Mouse (Mus musculus) cerebellum, adult 18-20 months (tissue): ENCODE measurements around the gene Orm2.

ENCODE experiments used
- DNase-seq, 2 experiments: peaks; one replicate each; pipeline ENCODE4 v3.0.0; 2021

The Orm2 gene

DNA sequence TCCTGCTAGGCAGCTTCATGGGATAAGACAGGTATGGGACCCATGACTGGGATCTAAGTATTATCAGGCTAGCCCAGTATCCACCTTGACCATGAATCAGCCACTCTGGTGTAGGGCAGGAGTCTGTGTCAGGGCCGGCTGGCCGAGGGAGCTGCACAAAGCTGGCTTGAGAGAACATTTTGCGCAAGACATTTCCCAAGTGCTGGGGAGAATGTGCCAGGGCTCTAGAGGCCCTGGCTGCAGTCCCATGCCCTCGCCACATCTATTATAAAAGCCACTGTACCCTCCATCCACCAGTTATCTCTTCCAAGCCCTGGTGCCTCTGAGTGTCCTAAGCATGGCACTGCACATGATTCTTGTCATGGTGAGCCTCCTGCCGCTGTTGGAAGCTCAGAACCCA is at the start of gene Orm2:
TSS of gene Orm2 (plus strand) at position 300 of the 400 bp plus-strand sequence.
- DNase-seq: no peak

DNA sequence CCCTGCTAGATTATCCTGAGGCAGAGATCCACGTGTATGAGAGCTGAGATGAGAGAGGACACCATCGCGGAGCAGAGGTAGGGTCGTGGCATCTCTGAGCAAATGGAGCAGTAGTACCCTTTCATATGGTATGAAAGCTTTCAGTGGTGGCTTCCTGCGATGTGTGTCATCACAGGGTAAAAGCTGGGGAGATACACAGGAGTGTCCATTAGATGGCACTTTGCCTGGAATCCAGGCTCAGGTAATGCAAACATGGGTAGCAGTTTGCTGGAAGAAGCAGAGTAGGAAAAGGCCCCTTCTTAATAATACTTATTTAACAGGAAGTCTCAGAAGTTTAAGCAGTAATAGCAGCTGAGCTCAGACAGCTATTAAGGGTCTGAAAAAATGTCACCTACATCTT is 48.2 kb upstream of the Orm2 start:
- no peak for DNase-seq

DNA sequence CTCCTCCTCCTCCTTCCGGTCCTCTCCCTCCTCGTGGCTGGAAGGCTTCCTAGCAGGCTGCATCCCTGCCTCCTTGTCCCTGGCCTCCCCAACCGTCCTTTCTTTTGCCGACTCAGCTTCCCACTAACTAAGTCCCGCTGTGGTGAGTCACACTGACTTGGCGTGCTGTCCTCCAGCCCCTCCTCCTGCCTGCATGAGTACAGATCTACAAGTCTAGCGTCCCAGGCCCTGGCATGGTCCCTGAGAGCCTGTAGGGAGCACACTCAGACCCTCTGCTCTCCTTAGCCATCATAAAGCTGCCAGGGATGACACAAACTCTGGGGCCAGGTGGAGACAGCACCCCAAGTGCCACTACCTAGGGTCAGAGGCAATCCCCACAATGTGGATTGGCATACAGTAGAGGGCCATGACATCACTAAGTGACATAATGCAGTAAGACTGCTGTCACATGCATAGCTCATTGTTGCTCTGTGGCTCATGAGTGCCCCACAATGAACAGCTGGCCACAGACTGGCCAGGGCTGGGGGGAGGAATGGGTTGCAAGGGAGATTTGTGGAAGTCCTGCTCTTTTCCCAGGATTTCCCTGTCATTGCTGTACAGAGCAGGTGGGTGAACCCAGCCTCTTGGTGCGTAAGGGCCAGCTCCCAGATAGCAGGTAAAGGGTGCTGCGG is 46.0 kb upstream of the Orm2 start:
- no peak for DNase-seq

DNA sequence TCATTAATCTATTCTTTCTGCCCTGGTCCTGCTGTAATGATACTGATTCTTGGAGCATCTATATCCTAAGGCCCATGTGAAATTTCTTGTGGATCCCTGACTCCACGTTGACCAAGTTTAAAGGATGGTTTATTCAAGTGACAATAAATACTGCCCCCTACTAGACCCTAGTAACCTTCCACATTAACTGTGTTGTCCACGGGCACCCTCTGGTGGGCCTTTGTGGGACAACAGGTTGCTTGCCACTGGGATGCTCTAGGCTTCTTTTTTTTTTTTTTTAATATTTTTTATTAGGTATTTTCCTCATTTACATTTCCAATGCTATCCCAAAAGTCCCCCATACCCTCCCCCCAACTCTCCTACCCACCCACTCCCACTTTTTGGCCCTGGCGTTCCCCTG is 42.7 kb upstream of the Orm2 start:
- peak; percentile 63 to 78 for DNase-seq

DNA sequence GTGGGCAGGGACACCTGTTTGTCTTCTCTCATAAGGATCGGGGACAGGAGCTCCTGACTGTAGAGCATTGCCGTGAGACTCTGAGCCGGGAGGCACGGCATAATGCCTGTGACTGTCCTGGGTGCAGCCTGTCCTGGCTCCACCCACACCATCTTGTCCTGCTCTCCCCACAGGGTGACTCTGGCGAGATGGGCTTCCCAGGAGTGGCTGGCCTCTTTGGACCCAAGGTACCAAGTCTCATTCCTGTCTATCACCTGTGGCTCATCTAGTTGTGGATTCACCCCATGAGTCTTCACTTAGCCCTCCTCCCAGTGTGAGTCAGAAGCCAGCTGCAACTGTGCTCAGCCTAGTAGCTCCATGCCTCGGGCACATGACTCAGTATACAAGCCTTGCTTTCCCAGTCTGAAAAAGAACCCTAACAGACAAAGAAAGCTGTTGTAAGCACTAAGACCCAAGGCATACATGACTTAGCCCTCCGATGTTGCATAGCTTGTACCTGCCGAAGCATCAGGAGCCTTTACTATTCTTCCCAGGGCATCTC is 38.9 kb upstream of the Orm2 start:
- no peak for DNase-seq

DNA sequence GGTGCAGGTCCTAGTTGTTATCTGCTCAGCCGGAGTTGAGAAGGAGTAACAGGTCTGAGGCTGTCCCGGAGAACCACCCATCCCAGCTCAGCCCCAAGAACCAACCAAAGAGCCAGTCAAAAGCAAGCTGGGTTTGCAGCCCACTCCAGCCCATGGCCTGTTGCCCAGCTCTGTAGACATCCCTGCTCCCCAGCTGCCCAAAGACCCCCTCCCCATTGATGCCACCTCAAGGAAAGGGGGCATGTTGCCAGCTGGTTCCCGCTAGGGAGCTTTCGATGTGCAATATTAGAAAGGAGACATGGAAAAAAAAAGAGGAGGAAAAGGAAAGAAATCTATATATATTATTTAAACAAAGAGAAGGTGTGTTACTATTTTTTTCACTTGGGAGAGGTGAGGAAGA is 28.8 kb upstream of the Orm2 start:
- no peak for DNase-seq

DNA sequence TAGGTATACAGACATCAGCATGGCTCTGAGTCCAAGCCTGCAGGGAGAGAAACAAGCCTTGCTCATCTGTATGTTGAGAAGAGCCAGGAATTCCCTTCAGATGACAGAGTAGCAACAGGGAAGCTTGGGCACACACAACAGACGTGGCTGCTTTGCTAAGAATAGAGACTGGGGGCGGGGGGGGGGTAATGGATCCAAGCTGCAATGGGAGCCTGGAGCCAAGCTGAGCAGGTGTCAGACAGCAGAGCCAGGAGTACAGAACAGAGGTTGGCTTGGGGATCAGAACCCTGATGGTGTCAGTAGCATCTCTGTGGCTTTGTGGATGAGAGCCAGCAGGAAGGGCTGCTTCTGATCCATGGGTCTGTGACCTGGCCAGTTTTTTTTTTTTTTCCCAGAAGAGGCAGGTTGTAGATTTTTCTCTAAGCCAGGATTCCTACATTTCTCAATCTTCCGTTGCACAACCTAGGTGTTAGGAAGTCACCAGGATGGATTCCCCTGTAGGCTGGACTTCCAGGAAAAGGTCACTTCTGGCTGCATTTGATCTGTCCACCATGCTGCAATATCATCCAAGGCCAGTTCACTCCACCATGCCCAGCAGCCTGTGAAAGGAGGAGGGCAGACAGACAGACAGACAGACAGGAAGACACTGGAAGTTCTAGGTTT is 23.7 kb upstream of the Orm2 start:
- DNase-seq: no peak

DNA sequence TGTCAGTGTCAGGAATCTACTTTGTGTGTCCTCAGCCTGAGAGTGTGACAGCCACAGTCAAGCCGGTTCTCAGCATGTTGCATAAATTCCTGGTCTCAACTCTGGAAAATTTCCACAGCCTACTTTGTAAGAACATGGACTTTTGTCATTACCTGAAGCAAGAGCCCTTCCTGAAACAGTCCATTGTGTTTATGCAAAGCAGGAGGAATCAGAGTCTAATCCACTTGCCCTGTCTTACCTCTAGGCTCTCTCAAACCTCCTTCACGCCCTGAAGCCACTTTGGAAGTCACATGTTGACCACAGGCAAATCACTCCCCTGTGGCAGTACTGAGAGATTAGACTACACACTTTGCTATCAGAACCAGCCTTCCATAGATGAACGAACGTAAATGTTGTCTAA is 19.8 kb upstream of the Orm2 start:
- DNase-seq: no peak

DNA sequence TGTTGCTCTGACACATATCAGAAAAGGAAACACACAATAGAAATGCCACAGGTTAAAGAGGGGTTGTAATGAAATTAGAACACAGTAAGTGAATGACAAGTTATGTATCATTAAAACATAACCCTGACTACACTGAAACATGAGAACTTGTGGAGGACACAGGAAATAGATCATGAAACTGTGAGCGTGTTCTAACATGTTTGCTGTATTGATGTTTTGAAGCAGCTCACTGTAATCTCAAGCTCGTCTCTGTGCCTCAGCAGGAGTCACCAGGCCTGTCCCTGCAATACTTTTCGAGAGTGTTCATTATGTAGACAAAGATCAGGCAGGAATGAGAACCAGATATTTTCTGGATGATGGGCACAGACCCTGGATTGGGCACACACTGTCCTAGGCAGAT is 18.6 kb upstream of the Orm2 start:
- DNase-seq: no peak

DNA sequence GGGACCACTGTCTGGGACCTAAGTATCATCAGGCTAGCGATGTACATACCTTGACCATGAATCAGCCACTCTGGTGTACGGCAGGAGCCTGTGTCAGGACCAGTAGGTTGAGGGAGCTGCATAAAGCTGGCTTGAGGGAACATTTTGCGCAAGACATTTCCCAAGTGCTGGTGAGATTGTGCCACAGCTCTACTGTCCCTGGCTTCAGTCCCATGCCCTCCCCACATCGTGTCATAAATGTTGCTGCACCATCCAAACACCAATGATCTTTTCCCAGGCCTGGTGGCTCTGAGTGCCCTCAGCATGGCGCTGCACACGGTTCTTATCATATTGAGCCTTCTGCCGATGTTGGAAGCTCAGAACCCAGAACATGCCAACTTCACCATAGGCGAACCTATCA is 18.0 kb upstream of the Orm2 start, which contains the start of gene Orm1:
TSS of gene Orm1 (plus strand) at position 266 of the 400 bp plus-strand sequence.
- no peak for DNase-seq

DNA sequence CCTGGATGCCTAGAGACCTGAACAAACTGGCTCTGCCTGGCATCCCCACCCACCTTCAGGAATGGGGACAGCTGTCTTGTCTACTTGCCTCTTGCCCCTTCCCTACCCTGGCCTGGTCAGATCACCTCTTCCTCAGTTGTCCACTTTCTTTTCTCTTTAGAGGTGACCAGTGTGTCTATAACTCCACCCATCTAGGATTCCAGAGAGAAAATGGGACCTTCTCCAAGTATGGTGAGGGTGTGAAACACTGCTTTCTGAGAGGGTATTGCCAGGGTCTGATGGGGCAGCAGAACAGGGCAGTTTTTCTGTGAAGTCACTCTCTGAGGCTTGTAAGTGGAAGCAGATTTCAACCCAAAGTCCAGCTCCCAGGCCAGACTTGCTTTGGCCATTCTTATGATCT is 17.0 kb upstream of the Orm2 start:
- no peak for DNase-seq

DNA sequence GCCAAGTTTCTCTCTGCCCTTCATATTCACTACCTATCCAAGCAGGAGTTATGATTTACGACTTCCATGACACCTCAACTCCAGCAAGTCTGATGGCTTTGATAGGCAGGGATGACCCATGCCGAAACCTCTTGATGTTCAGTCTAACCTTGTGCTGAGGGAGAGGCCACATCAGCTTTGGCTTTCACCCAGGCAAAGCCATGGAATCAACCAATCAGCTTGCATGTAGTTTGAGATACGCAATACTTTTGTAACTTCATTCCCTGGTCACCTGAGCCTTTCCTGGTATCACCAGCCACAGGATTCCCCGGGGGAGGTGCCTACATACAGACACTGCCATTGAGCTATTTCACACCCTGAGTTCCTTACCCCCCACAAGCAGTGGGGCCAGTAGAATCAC is 15.6 kb upstream of the Orm2 start:
- DNase-seq: no peak

DNA sequence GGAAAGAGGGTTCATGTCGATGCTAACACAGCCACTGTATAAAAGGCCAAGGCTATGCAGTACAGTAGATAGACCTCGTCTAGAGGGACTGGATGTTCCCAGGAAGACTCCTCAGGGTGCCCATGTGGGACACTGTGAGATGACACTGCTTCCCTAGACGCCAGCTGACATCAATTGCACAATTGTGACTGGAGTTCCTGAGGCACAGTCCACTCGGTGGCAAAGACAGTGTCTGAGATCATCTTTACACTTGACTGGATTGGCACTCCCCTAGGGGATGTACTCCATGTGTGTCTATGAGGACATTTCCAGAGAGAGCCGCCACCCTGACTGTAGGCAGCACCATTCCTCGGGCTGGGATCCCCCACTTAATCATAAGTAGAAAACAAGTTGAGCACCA is 13.7 kb upstream of the Orm2 start:
- no peak for DNase-seq

DNA sequence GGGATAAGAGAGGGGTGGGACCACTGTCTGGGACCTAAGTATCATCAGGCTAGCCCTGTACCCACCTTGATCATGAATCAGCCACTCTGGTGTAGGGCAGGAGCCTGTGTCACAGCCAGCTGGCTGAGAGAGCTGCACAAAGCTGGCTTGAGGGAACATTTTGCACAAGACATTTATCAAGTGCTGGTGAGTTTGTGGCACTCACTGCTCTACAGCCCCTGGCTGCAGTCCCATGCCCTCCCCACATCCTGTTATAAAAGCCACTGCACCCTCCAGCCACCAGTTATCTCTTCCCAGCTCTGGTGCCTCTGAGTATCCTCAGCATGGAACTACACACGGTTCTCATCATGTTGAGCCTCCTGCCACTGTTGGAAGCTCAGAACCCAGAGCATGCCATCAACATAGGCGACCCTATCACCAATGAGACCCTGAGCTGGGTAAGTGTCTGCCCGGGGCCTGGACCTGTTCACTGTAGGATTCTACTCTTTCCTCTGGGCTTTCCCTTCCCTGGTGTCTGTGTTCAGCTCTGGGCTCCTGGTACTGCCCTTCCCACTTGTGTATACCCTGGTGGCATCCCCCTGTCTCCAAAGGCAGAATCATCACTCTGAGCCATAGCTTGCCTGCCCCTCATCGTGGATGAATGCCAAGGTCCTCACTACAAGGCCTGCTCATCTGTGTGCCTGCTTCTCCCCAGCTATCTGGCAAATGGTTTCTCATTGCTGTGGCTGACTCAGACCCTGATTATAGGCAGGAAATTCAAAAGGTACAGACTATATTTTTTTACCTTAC is 6.2 kb upstream of the Orm2 start, which contains the start of gene Orm3:
TSS of gene Orm3 (plus strand) at position 286 of the 789 bp plus-strand sequence.
- no peak for DNase-seq

DNA sequence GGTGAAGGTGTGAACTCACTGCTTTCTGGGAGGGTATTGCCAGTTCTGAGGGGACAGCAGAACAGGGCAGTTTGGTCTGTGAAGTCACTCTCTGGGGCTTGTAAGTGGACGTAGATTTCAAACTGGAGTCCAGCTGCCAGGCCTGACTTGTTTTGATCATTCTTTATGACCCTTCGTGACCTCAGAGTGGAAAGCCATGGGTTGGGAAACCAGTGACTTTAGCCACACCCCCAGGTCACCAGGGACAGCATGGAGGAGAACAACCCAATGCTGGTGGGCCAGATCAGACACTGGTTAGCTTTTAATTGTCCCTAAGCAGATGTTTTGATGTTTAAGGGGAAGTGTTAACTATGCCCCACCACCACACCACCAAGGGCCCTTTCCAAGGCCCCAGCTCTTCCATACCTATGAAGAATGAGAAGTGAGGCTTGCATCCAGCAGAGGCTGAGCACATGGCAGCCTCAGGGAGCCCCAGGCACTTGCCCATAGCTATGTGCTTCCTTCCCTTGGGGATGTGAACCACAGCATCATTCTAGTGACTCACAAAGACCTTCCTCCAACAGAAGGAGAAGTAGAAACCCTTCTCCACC is 5.2 kb upstream of the Orm2 start:
- no peak for DNase-seq

DNA sequence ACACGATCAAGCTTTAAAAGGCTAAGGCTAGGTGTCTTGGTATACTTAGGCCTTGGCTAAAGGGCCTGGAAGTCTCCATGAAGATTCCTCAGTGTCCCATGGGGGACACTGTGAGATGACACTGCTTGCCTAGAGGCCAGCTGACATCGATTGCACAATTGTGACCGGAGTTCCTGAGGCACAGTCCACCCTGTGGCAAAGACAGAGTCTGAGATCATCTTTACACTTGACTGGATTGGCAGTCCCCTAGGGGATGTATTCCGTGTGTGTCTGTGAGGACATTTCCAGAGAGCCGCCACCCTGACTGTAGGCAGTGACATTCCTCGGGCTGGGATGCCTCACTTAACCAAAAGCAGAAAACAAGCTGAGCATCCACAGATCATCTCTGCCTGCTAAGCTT is 2.4 kb upstream of the Orm2 start:
- no peak for DNase-seq

DNA sequence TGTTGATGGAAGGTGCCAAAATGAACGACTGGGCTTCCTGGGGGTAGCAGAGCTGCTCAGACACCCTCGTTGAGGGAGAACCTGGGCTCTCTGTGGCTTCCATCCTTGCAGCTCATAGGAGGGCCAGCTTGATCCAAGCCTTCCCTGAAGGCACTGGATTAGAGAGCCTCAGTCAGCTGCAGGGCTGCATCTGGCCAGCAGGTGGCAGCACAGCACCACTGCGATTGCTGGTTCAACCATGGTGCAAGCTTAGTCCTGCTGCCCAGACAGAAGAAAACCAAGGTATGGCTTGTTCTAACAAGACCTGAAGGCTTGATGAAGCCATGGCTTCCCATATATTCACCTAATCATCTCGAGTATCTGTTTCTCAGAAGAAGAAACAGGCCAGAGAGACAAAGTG is 6.3 kb downstream of the Orm2 start:
- peak; percentile 75 to 80 for DNase-seq

DNA sequence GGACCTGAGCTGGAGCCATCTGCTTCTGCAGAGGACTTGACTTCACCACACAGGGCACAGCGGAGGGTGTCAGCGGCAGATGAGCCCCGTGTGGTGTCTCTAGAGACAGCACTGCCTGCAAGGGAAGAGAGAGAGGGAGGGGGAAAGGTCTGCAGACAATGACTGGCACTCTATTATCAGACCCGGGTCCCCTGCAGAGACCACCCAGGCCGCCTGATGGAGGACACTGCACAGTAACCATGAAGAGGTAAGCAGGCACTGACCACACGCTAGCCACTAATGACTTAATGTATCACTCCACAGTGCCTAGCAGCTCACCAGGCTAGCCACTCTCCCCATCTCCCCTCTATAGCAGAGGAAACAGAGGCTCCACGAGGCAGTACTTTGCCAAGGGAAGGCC is 8.6 kb downstream of the Orm2 start:
- no peak for DNase-seq

DNA sequence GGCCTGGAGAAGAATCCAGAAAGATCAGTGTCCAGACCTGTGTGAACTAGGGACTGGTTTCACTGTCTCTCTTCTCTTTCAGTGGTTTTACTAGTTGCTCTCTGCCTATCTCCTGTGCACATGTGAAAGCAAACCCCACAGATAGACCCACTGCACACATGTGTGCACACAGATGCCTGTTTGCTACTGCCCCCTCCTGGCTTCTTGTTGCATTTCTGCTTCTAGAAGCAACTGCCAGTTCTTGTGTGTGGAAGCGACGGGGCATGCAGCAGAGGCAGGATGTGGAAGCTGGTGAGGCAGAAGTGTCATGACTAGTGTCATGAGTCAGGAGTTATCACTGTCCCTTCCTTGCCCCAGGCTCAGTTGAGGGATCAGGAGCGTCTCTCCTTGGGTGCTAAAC is 9.6 kb downstream of the Orm2 start:
- no peak for DNase-seq

DNA sequence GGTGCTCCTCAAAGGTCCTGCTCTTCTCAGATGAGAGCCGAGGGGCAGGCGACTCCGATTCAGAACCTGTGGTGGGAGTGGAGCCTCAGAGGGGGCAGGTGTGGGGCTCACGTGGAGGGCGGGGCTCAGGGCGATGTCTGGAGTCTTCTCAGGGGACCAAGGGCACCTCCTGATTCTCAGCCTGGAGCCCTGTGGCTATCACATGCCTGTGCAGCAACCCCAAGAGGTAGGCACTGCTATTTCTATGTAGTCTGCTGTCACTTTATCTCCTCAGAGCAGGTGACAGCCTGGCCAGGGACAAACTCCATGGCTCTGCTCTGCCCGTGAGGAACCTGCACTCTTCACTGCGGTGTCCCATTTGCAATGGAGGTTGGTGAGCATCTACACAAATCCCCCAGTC is 11.2 kb downstream of the Orm2 start:
- no peak for DNase-seq

DNA sequence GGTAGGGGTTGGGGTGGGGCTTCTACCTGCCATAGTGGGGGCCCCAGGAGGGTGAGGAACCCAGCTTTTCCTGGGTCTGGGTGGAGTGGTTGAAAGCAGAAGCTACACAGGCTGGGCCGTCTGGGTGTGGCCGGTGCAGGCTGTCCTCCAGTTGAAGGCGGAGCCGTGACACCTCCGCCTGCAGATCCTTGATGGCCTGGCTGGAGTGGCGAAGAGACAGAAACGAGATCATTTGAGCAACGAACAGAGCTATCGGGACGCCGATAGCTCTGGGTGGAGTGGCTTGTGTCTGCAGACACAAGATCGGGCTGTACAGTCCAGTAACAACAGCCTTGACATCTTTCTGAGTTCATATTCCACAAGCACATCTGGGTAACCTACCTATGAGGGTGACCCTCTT is 12.1 kb downstream of the Orm2 start:
- DNase-seq: no peak

DNA sequence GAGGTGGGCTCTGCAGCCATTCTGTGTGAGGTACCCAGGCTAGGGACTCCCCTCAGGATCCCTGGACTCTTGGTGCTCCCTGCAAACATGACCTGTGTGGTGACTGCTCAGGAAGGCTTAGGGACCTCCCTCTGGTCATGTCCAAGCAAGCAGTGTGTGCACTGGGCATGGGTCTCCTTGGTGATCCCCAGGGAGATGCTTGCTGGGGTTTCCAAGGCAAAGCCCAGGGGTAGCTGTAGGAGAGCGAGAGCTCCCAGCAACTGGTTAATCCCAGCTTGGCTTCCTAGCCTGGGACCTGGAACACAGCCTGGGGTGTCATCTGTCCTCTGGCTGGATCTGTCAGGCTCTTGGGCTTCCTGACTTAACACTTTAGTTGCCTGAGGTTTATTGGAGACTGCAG is 13.1 kb downstream of the Orm2 start:
- DNase-seq: no peak

DNA sequence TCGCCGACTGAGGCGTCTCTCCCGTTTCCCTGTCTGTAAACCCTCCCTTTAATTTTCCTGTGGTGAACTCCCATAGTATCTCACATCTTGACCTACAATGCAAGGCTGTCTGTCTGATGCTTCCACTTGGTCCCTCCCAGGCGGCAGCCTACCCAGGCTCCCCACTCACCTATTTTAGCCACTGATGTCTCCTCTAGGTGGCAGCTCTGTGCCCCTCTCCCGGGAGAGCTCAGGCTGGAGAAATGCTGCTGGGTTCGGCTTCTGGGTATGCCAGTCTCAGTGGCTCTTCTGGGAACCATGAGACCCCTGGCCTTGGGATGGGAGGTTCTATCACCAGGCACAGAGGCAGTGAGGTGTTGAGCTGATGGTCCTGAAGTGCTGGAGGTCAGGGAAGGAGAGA is 15.2 kb downstream of the Orm2 start:
- DNase-seq: no peak
